Mouse (Mus musculus) adrenal gland, postnatal 0 days (tissue): Measurements from ENCODE around the gene Tnfaip8l1. TPM values are rescaled to one million over a fixed set of nuclear protein-coding genes. Genes with fewer than 3 reads are reported as not detected.

Source experiments
- microRNA-seq: library from miRNA; unstranded; fragments of <30 nt; microRNA quantifications from one replicate; pipeline ENCODE4, GENCODE M21; 2016; ENCODE audit warnings: borderline replicate concordance; ENCODE audit not compliant: insufficient number of aligned reads
- polyA plus RNA-seq: library from polyadenylated mRNA; unstranded; fragments of >200 nt; fragmentation: Nextera tagmentation; extraction: Ambion mirVana; gene quantifications from 2 replicates; pipeline ENCODE4 v1.2.1, GENCODE M21; 2015

Gene Tnfaip8l1
- polyA plus RNA-seq: 4.6 and 6.2 TPM in 2 replicates

DNA sequence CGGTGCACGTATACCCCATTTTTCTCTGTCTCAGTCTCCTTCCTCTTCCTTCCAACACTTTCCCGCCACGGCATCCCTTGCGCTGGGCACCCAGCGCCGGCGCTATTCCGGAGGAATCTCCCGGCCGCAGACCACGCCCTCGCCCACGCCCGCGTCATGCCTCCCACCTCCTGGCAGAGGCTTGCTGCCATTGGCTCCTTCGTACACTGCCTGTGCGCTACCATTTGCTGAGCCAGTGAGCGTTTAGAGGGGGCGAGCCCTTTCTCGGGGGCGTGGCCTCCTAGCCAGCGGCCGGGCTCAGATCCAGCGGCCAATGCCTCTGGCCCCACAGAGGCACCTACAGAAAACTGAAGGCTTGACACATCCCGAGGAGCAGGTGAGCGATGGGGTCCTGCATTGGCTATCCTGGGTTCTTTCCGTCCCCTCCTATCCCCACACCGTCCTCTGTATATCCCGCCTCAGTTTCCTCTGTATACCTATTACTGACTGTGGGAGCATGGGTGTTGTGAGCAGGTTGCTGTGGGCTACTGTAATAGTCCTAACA lies at the start of gene Tnfaip8l1:
Gene Tnfaip8l1, plus strand, starts transcription at position 247 of the 544 bp plus-strand sequence.

DNA sequence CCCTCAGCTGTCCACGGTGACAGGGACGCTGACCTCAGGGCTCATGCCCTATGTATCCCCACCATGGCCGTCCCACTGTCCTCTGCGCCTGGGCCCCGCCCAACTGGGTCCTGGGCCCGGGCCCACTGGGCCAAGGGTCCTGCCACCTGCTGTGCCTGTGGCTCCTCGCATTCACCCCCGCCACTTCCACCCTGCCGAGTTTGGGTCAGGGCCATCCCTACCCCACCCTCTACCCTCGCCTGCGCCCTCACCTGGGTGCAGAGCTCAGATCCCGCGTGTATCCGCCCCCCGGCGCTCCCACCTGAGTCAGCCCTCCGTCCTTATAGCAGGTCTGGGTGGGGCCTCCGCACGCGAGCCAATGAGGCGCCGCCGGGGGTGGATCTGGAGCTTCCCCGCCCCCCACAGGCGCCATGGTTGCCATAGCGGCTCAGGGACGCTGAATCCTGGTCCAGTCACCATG lies 45.0 kb upstream of the Tnfaip8l1 start, which contains the start of gene Plin5:
Gene Plin5, minus strand, starts transcription at position 346 of the 460 bp plus-strand sequence.

DNA sequence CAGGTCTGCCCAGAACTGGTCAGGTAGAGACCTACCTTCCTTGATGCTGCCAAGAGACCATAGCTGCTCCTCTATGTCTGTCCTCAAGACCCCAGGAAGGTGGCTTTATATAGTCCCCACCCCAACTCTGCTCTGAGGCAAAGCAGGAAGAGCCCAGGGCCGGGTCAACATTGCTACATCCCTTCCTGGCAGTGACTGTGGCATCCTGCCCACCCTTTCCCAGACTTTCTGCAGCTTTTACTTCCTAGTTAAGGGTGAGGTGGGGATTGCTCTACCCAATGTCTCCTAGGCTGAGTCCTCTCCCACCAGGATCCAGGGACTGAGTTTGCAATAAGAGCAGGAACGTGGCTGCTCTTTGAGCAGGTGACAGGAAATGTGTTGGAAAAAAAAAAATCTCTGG lies 40.5 kb upstream of the Tnfaip8l1 start, which contains the start of gene Lrg1:
Gene Lrg1, minus strand, starts transcription at position 176 of the 400 bp plus-strand sequence.

DNA sequence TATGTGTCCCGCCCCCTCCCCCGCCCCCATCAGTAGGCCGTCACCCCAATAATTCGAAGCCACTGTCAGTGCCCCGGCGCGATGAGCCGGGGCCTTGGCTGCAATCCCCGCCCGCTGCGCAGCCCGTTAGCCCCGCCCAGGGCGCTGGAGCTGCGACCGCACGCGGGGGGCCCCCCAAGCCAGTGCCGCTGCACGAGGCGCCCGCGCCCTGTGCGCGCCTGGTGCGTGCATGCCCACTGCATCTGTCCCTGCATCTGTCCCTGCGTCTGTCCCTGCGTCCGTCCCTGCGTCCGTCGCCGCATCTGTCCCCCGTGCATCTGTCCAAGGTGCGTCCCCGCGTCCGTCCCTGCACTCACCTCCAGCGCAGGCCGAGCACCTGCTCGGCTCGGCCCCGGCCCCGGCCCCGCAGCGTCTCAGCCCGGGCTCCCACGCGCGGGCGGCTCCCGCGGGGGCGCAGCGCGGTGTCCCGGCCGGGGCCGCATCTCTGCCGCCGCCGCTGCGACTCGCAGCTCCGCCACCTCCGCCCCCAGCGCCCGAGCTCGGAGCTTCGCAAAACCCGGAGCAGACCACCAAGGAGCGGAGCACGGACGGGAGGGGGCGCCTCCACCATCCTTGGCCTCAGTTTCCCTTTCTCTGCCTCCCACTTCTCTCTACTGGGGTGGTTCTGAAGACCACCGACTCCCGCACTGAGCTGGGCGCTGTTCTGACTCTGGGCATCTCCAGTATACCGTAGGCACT lies 22.2 kb upstream of the Tnfaip8l1 start, which contains the start of gene Sema6b:
Gene Sema6b, minus strand, starts transcription at position 486 of the 738 bp plus-strand sequence.

DNA sequence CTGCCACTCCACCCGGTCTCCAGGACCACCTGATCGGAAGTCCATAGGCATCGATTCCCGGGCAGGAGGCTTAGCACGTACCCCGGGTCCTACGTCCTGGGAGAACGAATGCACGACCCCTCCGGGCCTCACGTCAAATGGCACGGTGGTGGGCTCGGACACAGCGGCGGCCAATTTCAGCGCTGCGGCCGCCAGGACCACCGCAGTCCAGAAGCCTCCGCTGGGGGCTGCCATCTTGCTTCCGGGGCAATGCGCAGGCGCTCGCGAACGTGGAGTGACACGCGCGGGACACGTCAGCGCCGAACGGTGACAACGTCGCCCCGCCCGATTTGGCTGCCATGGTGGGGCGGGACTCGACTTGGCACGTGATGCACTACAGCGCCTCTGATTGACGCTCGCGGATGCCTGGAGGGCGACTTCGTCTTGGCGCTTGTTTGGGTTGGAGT lies 21.4 kb downstream of the Tnfaip8l1 start, which contains the start of gene Mydgf:
Gene Mydgf, minus strand, starts transcription at position 263 of the 446 bp plus-strand sequence.

DNA sequence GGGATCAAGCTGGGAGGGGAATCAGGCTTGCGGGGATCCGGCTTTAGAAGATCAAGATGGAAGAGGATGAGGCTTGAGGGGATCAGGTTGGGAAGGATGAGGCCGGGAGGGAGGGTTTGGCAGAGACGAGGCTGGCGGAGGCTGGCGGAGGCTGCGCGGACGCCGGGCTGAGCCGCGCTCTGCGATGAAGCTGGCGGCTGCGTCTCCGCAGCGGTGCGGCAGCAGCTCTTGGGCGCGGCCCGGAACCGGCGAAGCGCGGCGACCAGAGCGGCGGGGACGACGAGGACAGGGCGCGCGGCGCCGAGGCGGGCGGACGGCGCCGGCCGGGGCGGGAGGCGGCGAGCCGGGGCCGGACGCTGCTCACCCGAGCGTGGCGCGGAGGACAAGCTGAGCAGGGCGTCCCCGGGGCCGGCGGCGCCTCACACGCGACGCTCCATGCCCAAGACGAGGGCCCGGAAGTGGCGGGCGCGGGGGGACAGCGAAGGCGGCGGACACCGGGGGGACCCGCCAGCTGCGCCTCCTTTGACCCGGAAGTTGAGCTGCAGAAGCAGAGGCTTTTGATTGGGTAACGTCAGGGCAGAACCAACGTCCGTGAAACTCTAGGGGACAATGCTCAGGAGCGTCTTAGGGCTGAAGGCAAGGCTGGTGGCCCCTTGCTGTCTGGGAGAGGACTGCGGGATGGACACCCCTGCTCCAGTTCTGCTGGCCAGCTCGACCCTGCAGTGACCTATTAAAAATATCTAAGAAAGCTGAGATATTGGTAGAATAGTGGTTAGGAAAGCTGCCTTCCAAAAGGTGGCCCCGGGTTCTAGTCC lies 56.3 kb downstream of the Tnfaip8l1 start, which contains the start of gene Dpp9:
Gene Dpp9, minus strand, starts transcription at position 529 of the 815 bp plus-strand sequence.

Small RNAs within 50 kb of the gene (microRNA-seq; reads per million reads assigned to microRNA genes)
- gene Gm44397: not detected

Other genes starting within 250 kb of the Tnfaip8l1 start
- gene Zfp119b, start 213.0 kb upstream of the Tnfaip8l1 start, polyA plus RNA-seq: 7.0 and 12.4 TPM in 2 replicates
- gene Ebi3, start 209.8 kb upstream of the Tnfaip8l1 start, polyA plus RNA-seq: 2.4 and 3.5 TPM in 2 replicates
- 14.2 and 14.9 TPM in 2 replicates for gene Yju2, start 203.4 kb upstream of the Tnfaip8l1 start, polyA plus RNA-seq
- 8.4 and 15.4 TPM in 2 replicates for gene Shd, start 192.0 kb upstream of the Tnfaip8l1 start, polyA plus RNA-seq
- 7.7 and 25.6 TPM in 2 replicates for gene Fsd1, start 176.0 kb upstream of the Tnfaip8l1 start, polyA plus RNA-seq
- 5.5 and 7.1 TPM in 2 replicates for gene Stap2, start 156.9 kb upstream of the Tnfaip8l1 start, polyA plus RNA-seq
- 70.3 and 75.4 TPM in 2 replicates for gene Mpnd, start 156.8 kb upstream of the Tnfaip8l1 start, polyA plus RNA-seq
- 79.6 and 91.6 TPM in 2 replicates for gene Sh3gl1, start 125.8 kb upstream of the Tnfaip8l1 start, polyA plus RNA-seq
- gene Chaf1a, start 122.0 kb upstream of the Tnfaip8l1 start, polyA plus RNA-seq: 7.3 and 8.5 TPM in 2 replicates
- gene Ubxn6, start 87.4 kb upstream of the Tnfaip8l1 start, polyA plus RNA-seq: 73.6 and 77.1 TPM in 2 replicates
- 46.2 and 64.5 TPM in 2 replicates for gene Hdgfl2, start 82.8 kb upstream of the Tnfaip8l1 start, polyA plus RNA-seq
- gene Plin4, start 52.7 kb upstream of the Tnfaip8l1 start, polyA plus RNA-seq: 0.09 and 0.21 TPM in 2 replicates
- 5.7 and 12.9 TPM in 2 replicates for gene Plin5, start 44.9 kb upstream of the Tnfaip8l1 start, polyA plus RNA-seq
- 17.9 and 20.3 TPM in 2 replicates for gene Lrg1, start 40.5 kb upstream of the Tnfaip8l1 start, polyA plus RNA-seq
- gene Sema6b, start 22.1 kb upstream of the Tnfaip8l1 start, polyA plus RNA-seq: 1.5 and 1.6 TPM in 2 replicates
- 93.6 and 111 TPM in 2 replicates for gene Mydgf, start 21.4 kb downstream of the Tnfaip8l1 start, polyA plus RNA-seq
- 13.6 and 15.4 TPM in 2 replicates for gene Dpp9, start 56.4 kb downstream of the Tnfaip8l1 start, polyA plus RNA-seq
- gene Fem1a, start 94.3 kb downstream of the Tnfaip8l1 start, polyA plus RNA-seq: 7.6 and 9.1 TPM in 2 replicates
- 4.1 and 7.2 TPM in 2 replicates for gene Ticam1, start 114.3 kb downstream of the Tnfaip8l1 start, polyA plus RNA-seq
- 66.6 and 84.7 TPM in 2 replicates for gene Plin3, start 130.4 kb downstream of the Tnfaip8l1 start, polyA plus RNA-seq
- gene Arrdc5, start 137.8 kb downstream of the Tnfaip8l1 start, polyA plus RNA-seq: not detected in 2 replicates
- gene Uhrf1, start 140.8 kb downstream of the Tnfaip8l1 start, polyA plus RNA-seq: 13.7 and 20.0 TPM in 2 replicates
- gene Kdm4b, start 163.6 kb downstream of the Tnfaip8l1 start, polyA plus RNA-seq: 17.4 and 20.2 TPM in 2 replicates